Mouse (Mus musculus) MEL (cell line): ENCODE data around the gene Gm21704. TPM values are rescaled to one million over a fixed set of nuclear protein-coding genes. Genes with fewer than 3 reads are reported as not detected.
"Not testable (repeated sequence)": the region's sequence is repeated elsewhere in the genome, so short reads cannot be mapped to it uniquely, and the experiment has no call there.

Experiments used
- DNase-seq: peaks from one replicate; pipeline ENCODE4 v3.0.0; 2011; ENCODE audit warnings: low read depth, low spot score
- H3K27ac ChIP-seq: 2 replicates; pipeline ENCODE4 v1.5.1; 2012; ENCODE audit warnings: low read depth, mild to moderate bottlenecking, control low read depth, low read length, moderate library complexity; ENCODE audit not compliant: control insufficient read depth
- H3K27me3 ChIP-seq, 2 experiments: fragments of 150-350 bp in 1 of 2; sonication (generic) in 1 of 2; 2 replicates each; pipeline ENCODE4 v1.6.1; 2012; ENCODE audit warnings: low read length in 2 of 2, mild to moderate bottlenecking in 2 of 2, improper control_type of control experiment in 1 of 2, moderate library complexity in 1 of 2; ENCODE audit not compliant: insufficient read depth in 2 of 2, control insufficient read depth in 1 of 2
- H3K36me3 ChIP-seq, 2 experiments: 2 replicates each; pipeline ENCODE4 v1.6.1; 2012 to 2014; ENCODE audit warnings: low read length in 2 of 2, improper control_type of control experiment in 1 of 2, inconsistent platforms in 1 of 2, mild to moderate bottlenecking in 1 of 2; ENCODE audit not compliant: insufficient read depth in 2 of 2, control insufficient read depth in 1 of 2
- H3K4me1 ChIP-seq, 2 experiments: fragments of 150-350 bp in 1 of 2; sonication (generic) in 1 of 2; 2 replicates each; pipeline ENCODE4 v1.6.1; 2012; ENCODE audit warnings: low read length in 2 of 2, improper control_type of control experiment in 1 of 2, mild to moderate bottlenecking in 1 of 2; ENCODE audit not compliant: insufficient read depth in 2 of 2, control insufficient read depth in 1 of 2
- H3K4me3 ChIP-seq, 2 experiments: fragments of 150-350 bp in 1 of 2; sonication (generic) in 1 of 2; 2 replicates each; pipeline ENCODE4 v1.5.1; 2012; ENCODE audit warnings: low read depth in 2 of 2, low read length in 2 of 2, mild to moderate bottlenecking in 2 of 2, moderate library complexity in 2 of 2, control low read depth in 1 of 2, improper control_type of control experiment in 1 of 2; ENCODE audit not compliant: control insufficient read depth in 1 of 2, insufficient read depth in 1 of 2
- H3K79me2 ChIP-seq: 2 replicates; pipeline ENCODE4 v1.6.1; 2012; ENCODE audit warnings: mild to moderate bottlenecking, low read length, moderate library complexity; ENCODE audit not compliant: control insufficient read depth, poor library complexity, insufficient read depth
- H3K9ac ChIP-seq: 2 replicates; pipeline ENCODE4 v1.6.1; 2012; ENCODE audit warnings: low read depth, mild to moderate bottlenecking, control low read depth, low read length, moderate library complexity; ENCODE audit not compliant: control insufficient read depth, poor library complexity, severe bottlenecking
- H3K9me3 ChIP-seq: fragments of 150-350 bp; sonication (generic); replicated peaks from 2 replicates; pipeline ENCODE4 v1.6.1; 2012; ENCODE audit warnings: mild to moderate bottlenecking, low read length, improper control_type of control experiment, moderate library complexity; ENCODE audit not compliant: insufficient read depth
- polyA plus RNA-seq, 2 experiments: library from polyadenylated mRNA; stranded (reverse) in 1 of 2; unstranded in 1 of 2; fragments of >175 nt in 1 of 2; fragments of >200 nt in 1 of 2; gene quantifications; 2 replicates each; pipeline versions ENCODE4 v1.2.1 to v1.2.4; 2012; ENCODE audit warnings: low replicate concordance in 2 of 2, low read depth in 1 of 2; ENCODE audit not compliant: insufficient read length in 2 of 2, insufficient read depth in 1 of 2, missing spikeins in 1 of 2
- total RNA-seq: library from RNA; depleted of rRNA; stranded (reverse); fragments of 300-350 nt; gene quantifications from 2 replicates; pipeline ENCODE4 v1.2.3, GENCODE M21; 2012; rRNA removed

Gm21704 gene
- total RNA-seq (not detected in 2 replicates), polyA plus RNA-seq (not detected)

DNA sequence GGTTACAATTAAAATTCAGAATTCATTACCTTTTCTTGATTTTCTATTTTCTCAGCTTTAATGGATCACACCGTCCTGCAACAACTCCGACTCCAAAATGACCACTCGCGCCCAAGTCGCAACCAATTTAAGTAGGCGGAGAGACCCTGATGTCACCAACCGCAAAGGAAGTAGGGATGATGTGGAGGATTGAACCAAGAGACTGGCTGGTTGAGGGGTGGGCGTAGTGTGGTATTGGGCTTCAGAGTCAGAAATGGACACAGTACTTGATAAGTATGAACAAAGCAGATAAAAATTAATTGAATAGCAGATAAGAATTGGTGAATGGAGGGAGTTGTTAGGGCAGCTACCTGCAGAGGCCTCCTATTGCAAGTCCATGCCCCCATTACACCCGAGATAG, at the start of gene Gm21704, which contains the start of gene Gm21708:
Gm21704 (minus strand) TSS at position 101 of the 400 bp plus-strand sequence.
Gm21708 (minus strand) TSS at position 101 of the 400 bp plus-strand sequence.
- not testable (repeated sequence) for H3K9me3 ChIP-seq, H3K27me3 ChIP-seq, H3K4me3 ChIP-seq, H3K79me2 ChIP-seq, H3K9ac ChIP-seq, H3K27ac ChIP-seq, DNase-seq, H3K4me1 ChIP-seq, H3K36me3 ChIP-seq

DNA sequence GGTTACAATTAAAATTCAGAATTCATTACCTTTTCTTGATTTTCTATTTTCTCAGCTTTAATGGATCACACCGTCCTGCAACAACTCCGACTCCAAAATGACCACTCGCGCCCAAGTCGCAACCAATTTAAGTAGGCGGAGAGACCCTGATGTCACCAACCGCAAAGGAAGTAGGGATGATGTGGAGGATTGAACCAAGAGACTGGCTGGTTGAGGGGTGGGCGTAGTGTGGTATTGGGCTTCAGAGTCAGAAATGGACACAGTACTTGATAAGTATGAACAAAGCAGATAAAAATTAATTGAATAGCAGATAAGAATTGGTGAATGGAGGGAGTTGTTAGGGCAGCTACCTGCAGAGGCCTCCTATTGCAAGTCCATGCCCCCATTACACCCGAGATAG, 64.7 kb downstream of the Gm21704 start, which contains the start of gene Gm21693:
Gm21693 (minus strand) TSS at position 101 of the 400 bp plus-strand sequence.
- H3K79me2 ChIP-seq, H3K27me3 ChIP-seq, H3K9me3 ChIP-seq, H3K27ac ChIP-seq, DNase-seq, H3K4me3 ChIP-seq, H3K4me1 ChIP-seq, H3K9ac ChIP-seq, H3K36me3 ChIP-seq: not testable (repeated sequence)

DNA sequence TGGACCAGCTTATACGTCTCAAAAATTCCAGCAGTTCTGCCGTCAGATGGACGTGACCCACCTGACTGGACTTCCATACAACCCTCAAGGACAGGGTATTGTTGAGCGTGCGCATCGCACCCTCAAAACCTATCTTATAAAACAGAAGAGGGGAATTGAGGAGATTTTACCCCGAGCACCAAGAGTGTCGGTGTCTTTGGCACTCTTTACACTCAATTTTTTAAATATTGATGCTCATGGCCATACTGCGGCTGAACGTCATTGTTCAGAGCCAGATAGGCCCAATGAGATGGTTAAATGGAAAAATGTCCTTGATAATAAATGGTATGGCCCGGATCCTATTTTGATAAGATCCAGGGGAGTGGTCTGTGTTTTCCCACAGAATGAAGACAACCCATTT, 69.3 kb downstream of the Gm21704 start:
- not testable (repeated sequence) for H3K4me3 ChIP-seq, H3K36me3 ChIP-seq, H3K4me1 ChIP-seq, H3K9ac ChIP-seq, H3K79me2 ChIP-seq, H3K9me3 ChIP-seq, H3K27ac ChIP-seq, H3K27me3 ChIP-seq, DNase-seq

Other genes starting within 250 kb of the Gm21704 start
- gene Gm21677, start 103.7 kb downstream of the Gm21704 start, total RNA-seq = not detected in 2 replicates
- gene Gm21677, start 103.7 kb downstream of the Gm21704 start, polyA plus RNA-seq = not detected
- gene Gm21693, start 64.8 kb downstream of the Gm21704 start, total RNA-seq = not detected in 2 replicates
- gene Gm21693, start 64.8 kb downstream of the Gm21704 start, polyA plus RNA-seq = not detected
- not detected in 2 replicates for gene Gm21708, start within 50 bp of the Gm21704 start, total RNA-seq
- gene Gm21708, start within 50 bp of the Gm21704 start, polyA plus RNA-seq = not detected